Comparison of ENCODE assay signal across 8 mouse cellular contexts in genomic region chr2:119288270-119288882, GRCm38 (mm10). TPM values are rescaled to one million over a fixed set of nuclear protein-coding genes. Genes with fewer than 3 reads are reported as not detected.
A peak's percentile ranks its signal among the peaks of the same experiment; 100 is the strongest.
DNase-seq lines count a peak whose midpoint lies in the region; ATAC-seq lines count a peak whose summit lies in the region.

Gene Vps18 (plus strand): TSS chr2:119288740.

- no peaks in the 10 kb centered on the region for H3K27me3 ChIP-seq in heart, embryonic 13.5 days (replicated peaks)
- no peaks in the 10 kb centered on the region for H3K27me3 ChIP-seq in liver, embryonic 12.5 days (replicated peaks)
- H3K27me3 ChIP-seq in stomach, embryonic 15.5 days (replicated peaks), result no peaks in the 10 kb centered on the region

- peaks cover 34% of the 10 kb centered on the region for H3K36me3 ChIP-seq in heart, embryonic 13.5 days
- peaks cover 34% of the 10 kb centered on the region for H3K36me3 ChIP-seq in liver, embryonic 12.5 days
- H3K36me3 ChIP-seq in stomach, embryonic 15.5 days, result peaks cover 19% of the 10 kb centered on the region

- peak; percentile 93 for ATAC-seq in heart, embryonic 13.5 days (ENCODE audit: extremely low read depth, insufficient number of reproducible peaks, low FRiP score, low TSS enrichment)
- ATAC-seq in liver, embryonic 12.5 days, result peak; percentile 93
- ATAC-seq in stomach, embryonic 15.5 days (ENCODE audit: insufficient read depth, low FRiP score, low read depth), result peak; percentile 95

- no peaks in the 10 kb centered on the region for H3K9me3 ChIP-seq in heart, embryonic 13.5 days
- no peaks in the 10 kb centered on the region for H3K9me3 ChIP-seq in liver, embryonic 12.5 days (replicated peaks)
- no peaks in the 10 kb centered on the region for H3K9me3 ChIP-seq in stomach, embryonic 15.5 days

- peak within 1 kb of the TSS; percentile 69 for H3K27ac ChIP-seq in brown adipose tissue, adult 24 weeks (replicated peaks; ENCODE audit: low read depth, low read length)
- H3K27ac ChIP-seq in heart, embryonic 13.5 days (replicated peaks), result peak within 1 kb of the TSS; percentile 64
- peak within 1 kb of the TSS; percentile 72 for H3K27ac ChIP-seq in liver, embryonic 12.5 days
- H3K27ac ChIP-seq in stomach, embryonic 15.5 days, result peak within 1 kb of the TSS; percentile 80; the same call in 1 of the 2 replicates

- DNase-seq in CD4-positive, CD25-positive, alpha-beta regulatory T cell, adult 2 months (ENCODE audit: low read depth, low spot score), result peak; percentile 99
- DNase-seq in fat pad, adult 2 months (ENCODE audit: extremely low read depth, low read depth, low spot score), result peak; percentile 39
- peak; percentile 99 for DNase-seq in kidney, postnatal 10 days
- DNase-seq in natural killer cell, adult 2 months (ENCODE audit: low spot score in 2 of 2), result peak; percentile 98

- peak within 1 kb of the TSS; percentile 73 for H3K4me3 ChIP-seq in brown adipose tissue, adult 24 weeks (ENCODE audit: insufficient read depth, low read depth, low read length)
- peak within 1 kb of the TSS; percentile 78 for H3K4me3 ChIP-seq in heart, embryonic 13.5 days
- H3K4me3 ChIP-seq in liver, embryonic 12.5 days, result peak within 1 kb of the TSS; percentile 77
- peak within 1 kb of the TSS; percentile 78 for H3K4me3 ChIP-seq in stomach, embryonic 15.5 days (replicated peaks)

- H3K4me1 ChIP-seq in brown adipose tissue, adult 24 weeks (ENCODE audit: control insufficient read depth, insufficient read depth, insufficient read length, low read length), result peaks cover 2% of the 10 kb centered on the region; the same call in 1 of the 2 replicates
- peaks cover 17% of the 10 kb centered on the region for H3K4me1 ChIP-seq in heart, embryonic 13.5 days
- H3K4me1 ChIP-seq in liver, embryonic 12.5 days, result peaks cover 26% of the 10 kb centered on the region
- peaks cover 14% of the 10 kb centered on the region for H3K4me1 ChIP-seq in stomach, embryonic 15.5 days

- WGBS in heart, embryonic 13.5 days, result under 1% methylated on average over 31 of the region's 31 CpGs
- 1% methylated on average over 31 of the region's 31 CpGs for WGBS in liver, embryonic 12.5 days (ENCODE audit: insufficient replicate concordance)
- WGBS in stomach, embryonic 15.5 days, result under 1% methylated on average over 31 of the region's 31 CpGs

- peak within 1 kb of the TSS; percentile 95 for H3K9ac ChIP-seq in heart, embryonic 13.5 days
- peak within 1 kb of the TSS; percentile 78 for H3K9ac ChIP-seq in liver, embryonic 12.5 days
- H3K9ac ChIP-seq in stomach, embryonic 15.5 days, result peak within 1 kb of the TSS; percentile 77

- H3K4me2 ChIP-seq in heart, embryonic 13.5 days, result peak within 1 kb of the TSS; percentile 82
- H3K4me2 ChIP-seq in liver, embryonic 12.5 days, result peak within 1 kb of the TSS; percentile 86
- H3K4me2 ChIP-seq in stomach, embryonic 15.5 days, result peak within 1 kb of the TSS; percentile 89

RNA-seq across cellular contexts. Expression of gene Vps18, which starts in this region (rescaled TPM):
- polyA plus RNA-seq in brown adipose tissue, adult 24 weeks (2012; ENCODE audit: insufficient read depth, insufficient read length, missing spikeins), result 3.6 and 4.8 TPM in 2 replicates
- polyA plus RNA-seq in heart, embryonic 13.5 days (2015; fragmentation: Nextera tagmentation; extraction: Ambion mirVana), result 11.9 and 13.1 TPM in 2 replicates
- polyA plus RNA-seq in liver, embryonic 12.5 days (2016; fragmentation: Nextera tagmentation; extraction: Ambion mirVana), result 9.8 and 10.3 TPM in 2 replicates
- polyA plus RNA-seq in stomach, embryonic 15.5 days (2015; fragmentation: Nextera tagmentation; extraction: Ambion mirVana), result 16.4 and 18.0 TPM in 2 replicates

Comparison
In these comparisons a context has a peak if more than half of its experiments do, and no peak if none do; other contexts are left out.
1. Peak in every context shown above with its lines: DNase-seq, ATAC-seq, H3K4me3 ChIP-seq and H3K27ac ChIP-seq.
2. DNase-seq: peak in every context shown above with its lines; median percentile 99 in CD4-positive, CD25-positive, alpha-beta regulatory T cell, adult 2 months; 99 in kidney, postnatal 10 days; 98 in natural killer cell, adult 2 months; 39 in fat pad, adult 2 months.